Mouse (Mus musculus): ENCODE data around the gene Sri.
A peak's percentile ranks its signal among the peaks of the same experiment; 100 is the strongest.

Gene Sri

GRCm38 (mm10) chr5:8112246-8112645, 66.4 kb downstream of the Sri start:
- DNase-seq = peak; percentile 92

DNA sequence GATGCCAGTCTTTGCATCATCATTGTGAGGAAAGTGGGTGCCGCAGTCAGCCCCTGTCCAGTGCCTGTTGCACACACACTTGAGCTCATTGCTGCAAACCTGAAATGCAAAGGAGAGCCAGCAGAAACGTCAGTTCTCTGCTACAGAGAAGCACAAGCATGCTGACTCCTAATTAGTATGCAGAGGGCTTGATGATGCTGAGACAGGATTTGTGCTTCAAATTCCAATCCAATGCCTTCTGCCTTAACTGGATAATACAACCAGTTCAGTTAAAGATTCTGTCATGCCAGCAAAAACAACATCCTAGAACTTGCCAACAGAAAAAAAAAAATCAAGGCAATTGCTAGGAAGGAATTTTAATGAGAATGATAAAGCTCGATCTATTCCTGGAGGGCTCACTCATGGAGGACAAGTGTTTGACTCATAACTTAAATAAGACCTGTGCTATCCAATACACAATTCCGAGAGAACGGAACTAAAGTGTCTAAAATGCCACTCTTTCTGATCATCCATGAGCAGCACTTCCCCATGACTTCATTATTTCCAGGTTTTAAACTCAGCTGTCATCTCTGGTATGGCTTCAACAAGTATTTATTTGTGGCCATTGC, 70.8 kb downstream of the Sri start:
- DNase-seq = no peak
